Mouse (Mus musculus) ES-E14 (cell line): ENCODE data around the gene Parp11.

Source experiments
- CHD2 ChIP-seq: IDR thresholded peaks from 2 replicates; pipeline ENCODE4 v1.6.1; 2014; ENCODE audit warnings: mild to moderate bottlenecking, low read depth, low read length, inconsistent platforms
- HCFC1 ChIP-seq: IDR thresholded peaks from 2 replicates; pipeline ENCODE4 v1.6.1; 2012; ENCODE audit warnings: low read length, inconsistent platforms, borderline replicate concordance; ENCODE audit not compliant: insufficient read depth
- MAFK ChIP-seq: IDR thresholded peaks from 2 replicates; pipeline ENCODE4 v1.6.1; 2014; ENCODE audit warnings: mild to moderate bottlenecking, low read depth, low read length, inconsistent platforms; ENCODE audit not compliant: insufficient read depth
- ZC3H11A ChIP-seq: IDR thresholded peaks from 2 replicates; pipeline ENCODE4 v1.6.1; 2012; ENCODE audit warnings: low read depth, mild to moderate bottlenecking, inconsistent platforms, low read length, borderline replicate concordance
- ZNF384 ChIP-seq: IDR thresholded peaks from 2 replicates; pipeline ENCODE4 v1.6.1; 2012; ENCODE audit warnings: low read depth, low read length, inconsistent platforms

DNA sequence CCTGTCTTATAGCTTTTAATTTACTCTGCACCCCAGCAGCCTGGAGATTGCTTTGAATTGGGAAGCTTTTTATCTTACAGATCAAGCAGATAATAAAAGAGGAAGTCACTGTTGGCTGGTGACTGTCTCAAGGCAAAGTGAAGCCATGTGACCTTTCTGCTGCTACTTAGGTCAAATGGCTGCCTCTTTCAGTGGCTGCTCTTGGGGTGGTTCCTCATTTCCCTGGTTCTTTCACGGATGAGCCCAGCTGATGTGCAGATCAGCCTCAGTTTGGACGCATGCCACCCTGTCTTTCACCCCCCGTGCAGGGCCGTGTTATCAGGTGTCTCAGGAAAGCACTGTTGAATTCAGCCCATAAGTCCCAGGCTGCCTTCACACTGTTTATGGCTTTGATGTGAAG is 25.4 kb downstream of the Parp11 start:
- TF ChIP-seq HCFC1 = no peak
- no peak for TF ChIP-seq CHD2
- TF ChIP-seq ZC3H11A = no peak
- no peak for TF ChIP-seq ZNF384
- TF ChIP-seq MAFK = no peak
